Comparison of ENCODE assay signal across 12 mouse cellular contexts in genomic region chr2:144895254-144895653, GRCm38 (mm10).
"Had no signal": no experiment of that assay in that cellular context is flagged by ENCODE, and none has a peak within 500 bp of the region (broad histone marks: within the 10 kb centered on the region; RNA-seq: fewer than 3 reads in every experiment).

No protein-coding gene starts in this region.

- H3K4me2 ChIP-seq: limb, embryonic 15.5 days; liver, embryonic 12.5 days; neural tube, embryonic 15.5 days had no signal

- H3K9me3 ChIP-seq: limb, embryonic 15.5 days; liver, embryonic 12.5 days; midbrain, embryonic 10.5 days; neural tube, embryonic 15.5 days had no signal

- H3K27me3 ChIP-seq: limb, embryonic 15.5 days; liver, embryonic 12.5 days; neural tube, embryonic 15.5 days had no signal

- H3K27ac ChIP-seq: limb, embryonic 15.5 days; liver, embryonic 12.5 days; midbrain, embryonic 10.5 days; neural tube, embryonic 15.5 days; stomach, postnatal 0 days had no signal

- H3K4me3 ChIP-seq: limb, embryonic 15.5 days; liver, embryonic 12.5 days; midbrain, embryonic 10.5 days; myocyte; neural tube, embryonic 15.5 days had no signal

- H3K4me1 ChIP-seq: limb, embryonic 15.5 days; liver, embryonic 12.5 days; midbrain, embryonic 10.5 days; neural tube, embryonic 15.5 days had no signal

- H3K9ac ChIP-seq: limb, embryonic 15.5 days; liver, embryonic 12.5 days; neural tube, embryonic 15.5 days had no signal

- DNase-seq: kidney, adult 18-20 months; kidney, postnatal 14 days; layer of hippocampus, adult 9-11 months; layer of hippocampus, postnatal 36 days; midbrain, embryonic 14.5 days; thymus, postnatal 4 days had no signal

- H3K36me3 ChIP-seq: limb, embryonic 15.5 days; liver, embryonic 12.5 days; midbrain, embryonic 10.5 days; neural tube, embryonic 15.5 days had no signal

- ATAC-seq: liver, embryonic 12.5 days had no signal
